Mouse (Mus musculus) layer of hippocampus, postnatal 25 days (tissue): ENCODE data around the gene Cyth1. TPM values are rescaled to one million over a fixed set of nuclear protein-coding genes. Genes with fewer than 3 reads are reported as not detected.

ENCODE experiments used
- DNase-seq, 2 experiments: peaks; one replicate each; pipeline ENCODE4 v3.0.0; 2022; ENCODE audit warnings: mixed read lengths in 2 of 2, low spot score in 1 of 2; ENCODE audit errors: extremely low spot score in 1 of 2
- total RNA-seq, 2 experiments: library from RNA; stranded (reverse); gene quantifications; 2 replicates each; pipeline ENCODE4 v1.2.3; 2021

Gene Cyth1
- total RNA-seq, 2 experiments from 2014 or later: 96.3 to 99.2 TPM

DNA sequence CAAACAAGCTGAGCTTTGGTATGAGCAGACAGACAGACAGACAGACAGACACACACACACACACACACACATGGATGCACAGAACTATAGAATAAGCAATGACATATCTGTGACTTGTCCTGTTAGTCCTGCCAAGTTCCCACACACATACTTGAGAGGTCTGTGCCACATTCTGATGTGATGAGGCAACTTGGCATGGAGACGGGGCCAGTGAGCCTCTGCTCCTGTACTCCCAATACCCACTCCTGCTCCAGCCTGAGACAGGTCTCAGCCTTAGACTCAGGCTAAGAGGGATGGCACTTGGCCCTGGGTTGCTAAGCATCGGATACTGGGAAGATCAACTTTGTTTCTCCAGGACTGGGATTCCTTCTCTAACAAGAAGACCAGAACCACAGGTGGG lies 87.6 kb downstream of the Cyth1 start:
- no peak for DNase-seq

GRCm38 (mm10) chr11:118158753-118159152 lies 89.6 kb downstream of the Cyth1 start:
- DNase-seq: no peak

DNA sequence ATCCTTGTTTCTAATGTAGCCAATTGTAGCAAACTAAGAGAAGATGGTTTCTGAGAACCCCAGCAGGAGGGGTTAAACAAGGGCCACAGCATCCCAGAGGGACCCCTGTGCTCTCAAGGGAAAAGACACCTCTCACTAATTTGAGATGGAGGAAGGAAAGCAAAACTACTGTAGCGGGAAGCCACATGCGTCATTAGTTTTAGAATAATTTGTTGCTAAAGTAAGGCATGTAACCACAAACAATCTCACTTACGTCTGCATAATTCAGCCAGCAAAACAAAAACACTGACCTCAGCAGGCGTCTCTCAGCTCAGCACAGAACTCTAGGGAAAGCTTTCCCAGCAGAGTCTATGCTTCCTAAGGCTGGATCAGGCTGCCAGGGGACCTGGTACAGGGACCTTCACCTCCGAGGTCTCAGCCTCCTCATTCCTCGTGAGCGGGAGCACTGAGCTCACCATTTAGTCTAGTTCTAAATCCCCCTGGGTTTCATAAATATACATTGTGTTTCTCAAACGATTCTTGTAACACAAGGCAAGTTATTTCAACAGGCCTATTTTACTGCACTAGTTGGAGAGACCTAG lies 91.8 kb downstream of the Cyth1 start:
- DNase-seq: no peak

- no peak for DNase-seq
Observed at GRCm38 (mm10) chr11:118152964-118153363, 95.4 kb downstream of the Cyth1 start.

GRCm38 (mm10) chr11:118151423-118152180 lies 96.8 kb downstream of the Cyth1 start:
- DNase-seq: no peak

- DNase-seq: peak in 1 of 2 experiments; percentile 55
Observed at GRCm38 (mm10) chr11:118150115-118150701, 98.2 kb downstream of the Cyth1 start.

DNA sequence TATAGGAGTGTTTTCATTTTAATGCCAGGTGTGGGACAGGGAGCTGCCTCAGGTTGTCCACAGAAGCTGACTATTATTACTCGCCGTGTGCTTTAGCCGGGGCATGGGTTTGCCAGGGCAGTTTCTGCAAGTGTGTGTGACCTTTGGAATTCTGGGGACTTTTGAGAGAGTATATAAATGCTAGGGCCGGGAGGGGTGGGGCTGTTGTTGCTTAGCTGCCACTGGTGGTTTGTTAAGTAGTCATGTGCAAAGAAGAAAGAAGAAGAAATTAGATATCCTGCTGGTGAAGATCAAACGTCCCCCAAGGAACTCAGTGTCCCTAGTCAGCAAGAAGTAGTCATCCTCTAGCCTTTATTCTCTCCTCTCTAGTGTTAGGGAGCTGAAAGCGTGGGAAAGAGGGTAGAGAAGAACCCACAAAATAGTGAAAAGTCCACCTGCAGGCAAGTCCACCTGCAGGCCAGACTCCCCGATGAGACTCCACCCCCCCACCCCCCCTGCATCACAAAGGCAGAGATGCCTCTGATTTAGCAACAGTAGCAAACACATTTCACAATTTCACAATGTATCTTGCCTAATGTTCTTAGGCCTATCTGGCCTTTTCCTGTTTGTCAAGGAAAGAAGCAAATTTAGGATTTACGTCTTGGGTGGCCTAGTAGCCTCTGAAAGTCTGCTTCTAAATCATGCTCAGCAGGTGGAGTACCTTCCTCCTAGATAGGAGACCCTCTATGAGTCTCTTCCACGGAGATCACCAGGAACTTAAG lies 100.3 kb downstream of the Cyth1 start:
- no peak for DNase-seq

GRCm38 (mm10) chr11:118146446-118146845 lies 101.9 kb downstream of the Cyth1 start:
- DNase-seq: no peak

GRCm38 (mm10) chr11:118145771-118146351 lies 102.5 kb downstream of the Cyth1 start:
- no peak for DNase-seq

DNA sequence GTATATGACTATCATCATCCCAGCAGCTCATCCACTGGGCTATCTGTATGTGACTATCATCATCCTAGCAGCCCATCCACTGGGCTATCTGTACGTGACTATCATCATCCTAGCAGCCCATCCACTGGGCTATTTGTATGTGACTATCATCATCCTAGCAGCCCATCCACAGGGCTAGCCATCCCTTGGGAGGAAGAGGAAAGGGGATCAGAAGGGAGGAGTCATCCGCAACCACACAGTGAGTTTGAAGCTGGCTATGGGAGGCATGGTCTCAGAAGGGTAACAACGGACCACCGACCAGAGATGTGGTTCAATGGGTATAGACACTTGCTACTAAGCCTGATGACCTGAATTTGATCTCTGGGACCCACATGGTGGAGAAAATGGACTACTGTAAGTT lies 103.3 kb downstream of the Cyth1 start:
- DNase-seq: no peak

GRCm38 (mm10) chr11:118143731-118144130 lies 104.7 kb downstream of the Cyth1 start:
- no peak for DNase-seq

- DNase-seq: no peak
Observed at GRCm38 (mm10) chr11:118142547-118143165, 105.7 kb downstream of the Cyth1 start.

- DNase-seq: no peak
Observed at GRCm38 (mm10) chr11:118140771-118141565, 107.4 kb downstream of the Cyth1 start.

DNA sequence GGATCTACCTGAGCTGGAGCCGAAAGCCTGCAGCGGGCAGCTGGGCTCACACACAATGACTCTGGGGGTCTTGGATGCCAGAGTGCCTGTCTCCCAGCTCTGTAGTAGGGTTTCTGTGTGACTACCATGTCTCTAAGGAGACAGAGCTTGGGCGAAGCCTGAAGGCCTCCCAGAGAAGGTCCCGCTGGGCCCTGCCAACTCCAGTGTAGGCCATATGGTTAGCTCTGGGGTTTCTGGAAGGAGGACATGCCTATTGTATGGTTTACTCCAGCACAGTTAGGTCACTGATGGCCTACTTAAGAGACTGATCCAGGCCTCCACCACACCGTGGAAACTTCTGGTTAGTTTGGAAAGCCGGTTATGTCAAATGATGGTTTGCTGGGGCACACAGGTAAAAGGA lies 110.0 kb downstream of the Cyth1 start:
- DNase-seq: no peak

DNA sequence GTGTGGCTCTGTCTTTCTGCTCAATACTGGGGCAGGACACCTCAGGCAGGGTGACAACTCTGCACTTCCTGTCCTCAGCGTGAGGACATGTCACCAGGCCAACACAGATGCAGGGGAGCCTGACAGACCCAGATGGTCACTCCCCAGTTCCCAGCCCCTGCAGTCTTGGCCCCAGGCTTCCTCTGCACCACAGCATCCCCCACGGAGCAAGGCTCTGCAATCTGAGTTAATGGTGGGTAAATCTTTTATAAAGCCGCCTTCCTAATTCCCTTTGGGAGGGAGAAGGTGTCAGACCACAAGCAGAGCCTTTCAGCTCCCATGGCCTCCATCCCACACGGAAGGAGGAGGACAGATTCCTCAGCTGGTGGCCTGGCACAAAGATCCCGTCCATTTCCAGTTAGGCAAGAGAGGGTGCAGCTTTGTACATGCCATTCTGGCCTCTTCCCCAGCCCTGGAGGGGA lies 112.2 kb downstream of the Cyth1 start:
- DNase-seq: no peak

- no peak for DNase-seq
Observed at GRCm38 (mm10) chr11:118135271-118135670, 113.1 kb downstream of the Cyth1 start.

GRCm38 (mm10) chr11:118133752-118134169 lies 114.6 kb downstream of the Cyth1 start:
- DNase-seq: no peak

DNA sequence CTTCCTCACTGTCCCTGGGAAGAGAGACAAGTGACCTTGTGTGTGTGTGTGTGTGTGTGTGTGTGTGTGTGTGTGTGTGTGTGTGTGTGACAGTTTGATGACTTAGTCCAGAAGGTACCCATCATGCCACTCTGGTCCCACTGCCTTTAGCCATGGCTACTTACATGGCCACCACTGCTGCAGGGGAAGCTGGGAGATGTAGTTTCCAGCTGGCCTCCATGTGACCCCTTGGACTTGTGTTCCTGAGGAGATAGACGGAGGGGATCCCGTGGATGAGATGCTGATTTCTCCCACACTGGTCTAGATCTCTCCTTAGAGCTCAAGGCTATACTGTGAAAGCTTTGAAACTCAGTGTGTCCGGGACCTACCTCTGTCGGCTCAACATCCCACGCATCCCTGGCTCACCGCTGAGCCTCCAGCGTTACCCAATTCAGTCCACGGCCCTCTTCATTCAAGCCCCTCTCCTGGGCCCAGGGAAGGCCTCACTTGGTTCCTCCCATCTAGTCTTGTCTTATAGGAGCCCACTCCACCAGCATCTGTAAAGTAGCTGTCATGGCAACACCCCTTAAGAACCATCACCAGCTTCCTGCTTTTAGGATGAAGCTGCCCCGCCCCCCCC lies 115.2 kb downstream of the Cyth1 start:
- DNase-seq: no peak

- no peak for DNase-seq
Observed at GRCm38 (mm10) chr11:118132136-118132535, 116.3 kb downstream of the Cyth1 start.
